Mouse (Mus musculus) forebrain, embryonic 10.5 days (tissue): ENCODE results near the gene Mgst2. TPM values are rescaled to one million over a fixed set of nuclear protein-coding genes. Genes with fewer than 3 reads are reported as not detected.

Experiments used
- DNase-seq: peaks from one replicate; pipeline ENCODE4 v3.0.0-alpha.2; 2017; ENCODE audit warnings: low spot score; ENCODE audit errors: extremely low spot score
- H3K27ac ChIP-seq: fragments of 300-500 bp; sonication (generic); 2 replicates; pipeline ENCODE4 v1.5.1; 2016; ENCODE audit warnings: mild to moderate bottlenecking
- H3K27me3 ChIP-seq: fragments of 300-500 bp; sonication (generic); 2 replicates; pipeline ENCODE4 v1.6.1; 2016; ENCODE audit warnings: mild to moderate bottlenecking; ENCODE audit not compliant: poor library complexity, severe bottlenecking
- H3K36me3 ChIP-seq: fragments of 300-500 bp; sonication (generic); replicated peaks from 2 replicates; pipeline ENCODE4 v1.6.1; 2016; ENCODE audit warnings: mild to moderate bottlenecking, moderate library complexity
- H3K4me1 ChIP-seq: fragments of 300-500 bp; sonication (generic); 2 replicates; pipeline ENCODE4 v1.6.1; 2016
- H3K4me3 ChIP-seq: fragments of 300-500 bp; sonication (generic); 2 replicates; pipeline ENCODE4 v1.5.1; 2016; ENCODE audit warnings: mild to moderate bottlenecking, moderate library complexity
- H3K9me3 ChIP-seq: fragments of 300-500 bp; sonication (generic); 2 replicates; pipeline ENCODE4 v1.6.1; 2016; ENCODE audit warnings: mild to moderate bottlenecking, moderate library complexity
- WGBS: fragments of 180-500 bp; shearing (Covaris S2); methylation state at CpG from one replicate; pipeline ENCODE4 v1.1.7; 2016; 5-methylcytosine and 5-hydroxymethylcytosine counted together
- polyA plus RNA-seq: library from polyadenylated mRNA; unstranded; fragments of >200 nt; fragmentation: Nextera tagmentation; extraction: Ambion mirVana; gene quantifications from 2 replicates; pipeline ENCODE4 v1.2.1, GENCODE M21; 2016

Mgst2 gene
- polyA plus RNA-seq, 1 experiment from 2014 or later: 0.67 TPM

- Histone ChIP-seq H3K27me3 (no peaks in the 10 kb centered on the region), H3K36me3 (no peaks in the 10 kb centered on the region), H3K27ac (no peak overlapping the region), H3K9me3 (no peaks in the 10 kb centered on the region), H3K4me1 (peaks cover 29% of the 10 kb centered on the region), H3K4me3 (no peak overlapping the region)
- 92% methylated on average over 7 of the region's 7 CpGs for WGBS
- DNase-seq: no peak
These were observed 70.5 kb downstream of the Mgst2 start for GRCm38 (mm10) chr3:51730662-51731061.

GRCm38 (mm10) chr3:51731949-51732636, 71.9 kb downstream of the Mgst2 start:
- Histone ChIP-seq H3K36me3 (no peaks in the 10 kb centered on the region), H3K4me1 (peaks cover 26% of the 10 kb centered on the region), H3K27me3 (no peaks in the 10 kb centered on the region), H3K27ac (0 out of 2 replicates have a peak overlapping the region, but pooled peaks have one; percentile 35), H3K4me3 (no peak overlapping the region), H3K9me3 (no peaks in the 10 kb centered on the region)
- WGBS: 92% methylated on average over 16 of the region's 16 CpGs
- DNase-seq: no peak

Other genes with a start within 250 kb of the Mgst2 start
- 68.3 and 68.6 TPM in 2 replicates for gene Naa15, start 245.2 kb upstream of the Mgst2 start, polyA plus RNA-seq
- gene Rab33b, start 176.4 kb upstream of the Mgst2 start, polyA plus RNA-seq: 13.4 and 13.5 TPM in 2 replicates
- 5.0 TPM in 2 replicates for gene Setd7, start 99.5 kb upstream of the Mgst2 start, polyA plus RNA-seq